Mouse (Mus musculus): Measurements from ENCODE around the gene Trmt10a. TPM values are rescaled to one million over a fixed set of nuclear protein-coding genes. Genes with fewer than 3 reads are reported as not detected.

Gene Trmt10a
- polyA plus RNA-seq, 1 experiment from 2014 or later = 11.8 TPM

DNA sequence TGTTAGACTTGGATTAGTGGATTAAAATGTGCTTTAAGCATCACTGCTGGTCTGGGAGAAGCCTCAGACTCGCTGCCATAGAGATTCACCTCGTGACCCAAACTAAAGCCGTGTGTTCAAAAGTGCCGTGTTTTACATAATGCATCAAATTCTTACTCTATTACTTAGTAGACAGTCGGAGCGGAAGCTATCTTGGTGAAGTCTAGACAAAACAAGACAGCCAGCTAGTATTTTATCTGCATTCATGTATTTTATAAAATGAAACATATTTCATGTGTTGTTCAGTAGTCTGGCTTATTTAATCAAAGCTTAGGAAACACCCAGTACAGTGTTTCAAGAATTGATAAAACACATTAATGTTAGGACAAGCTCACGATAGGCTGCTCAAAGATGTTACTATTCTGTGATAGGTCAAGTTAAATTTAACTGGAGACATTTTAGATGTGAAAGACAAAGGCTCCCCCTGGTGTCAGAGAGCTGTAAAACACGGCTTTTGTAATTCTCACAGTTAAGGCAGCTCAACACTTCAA, 1.5 kb downstream of the Trmt10a start, which contains the start of gene Mttp:
TSS of gene Mttp (minus strand) at position 327 of the 530 bp plus-strand sequence.
- Histone ChIP-seq H3K9me3 (ENCODE audit: low read length) (no peaks in the 10 kb centered on the region), H3K27ac (ENCODE audit: low read length) (peak within 1 kb of the TSS; percentile 100), H3K27me3 (ENCODE audit: insufficient read depth, low read length) (no peaks in the 10 kb centered on the region), H3K4me2 (replicated peaks; ENCODE audit: low read depth, low read length) (peak within 1 kb of the TSS; percentile 91), H3K36me3 (ENCODE audit: insufficient read depth, low read length) (peaks cover 9% of the 10 kb centered on the region; the same call in 1 of the 2 replicates), H3K9ac (replicated peaks; ENCODE audit: low read length) (peak within 1 kb of the TSS; percentile 93), H3K4me1 (ENCODE audit: insufficient read depth, low read length) (peaks cover 4% of the 10 kb centered on the region), H3K4me3 (ENCODE audit: low read length) (peak within 1 kb of the TSS; percentile 67)
- no peak for ATAC-seq (ENCODE audit: low FRiP score, low TSS enrichment)
- WGBS = 2% methylated on average over 8 of the region's 8 CpGs

DNA sequence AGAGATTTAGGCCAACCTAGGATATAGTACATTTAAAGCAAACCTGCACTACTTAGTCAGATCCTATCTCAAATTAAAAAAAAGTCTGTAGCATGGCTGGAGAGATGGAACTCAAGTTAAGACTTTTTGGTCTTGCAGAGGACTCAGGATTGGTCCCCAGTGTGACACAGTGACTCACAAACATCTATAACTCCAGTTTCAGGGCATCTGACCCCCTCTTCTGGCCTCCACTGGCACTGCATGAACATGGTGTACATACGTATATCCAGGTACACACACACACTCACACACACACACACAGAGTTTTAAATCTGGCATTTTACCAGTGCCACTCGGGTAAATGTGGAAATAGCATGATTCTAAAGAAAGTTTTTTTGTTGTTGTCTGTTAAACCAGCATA, 5.6 kb downstream of the Trmt10a start:
- 95% methylated on average over 2 of the region's 2 CpGs for WGBS
- H3K27me3 ChIP-seq (ENCODE audit: insufficient read depth, low read length) = no peaks in the 10 kb centered on the region
- no peaks in the 10 kb centered on the region for H3K9me3 ChIP-seq (ENCODE audit: low read length)
- no peak overlapping the region for H3K27ac ChIP-seq (ENCODE audit: low read length)
- H3K36me3 ChIP-seq (ENCODE audit: insufficient read depth, low read length) = peaks cover 18% of the 10 kb centered on the region
- no peak for ATAC-seq (ENCODE audit: low FRiP score, low TSS enrichment)
- H3K4me3 ChIP-seq (ENCODE audit: low read length) = no peak overlapping the region
- H3K4me2 ChIP-seq (replicated peaks; ENCODE audit: low read depth, low read length) = no peak overlapping the region
- H3K9ac ChIP-seq (replicated peaks; ENCODE audit: low read length) = no peak overlapping the region
- no peaks in the 10 kb centered on the region; the same call in 1 of the 2 replicates for H3K4me1 ChIP-seq (ENCODE audit: insufficient read depth, low read length)

DNA sequence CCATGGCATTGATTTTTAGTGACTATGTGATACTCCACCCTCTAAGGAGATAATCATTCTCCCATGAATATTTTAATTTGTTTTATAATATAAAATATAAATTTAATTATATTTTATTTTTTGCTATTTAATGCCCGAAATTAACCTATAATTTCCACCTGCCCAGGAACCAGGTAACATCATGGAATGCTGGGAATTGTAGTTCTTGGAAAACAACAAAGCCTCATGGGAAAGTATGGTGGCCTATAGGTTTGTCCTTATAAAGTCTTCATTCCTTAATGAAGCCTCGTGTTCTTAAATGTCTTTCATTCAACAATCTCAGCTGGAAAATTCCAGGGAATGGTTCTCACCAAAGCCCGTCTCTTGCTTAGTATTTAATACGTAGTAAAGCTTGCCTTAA, 11.8 kb downstream of the Trmt10a start:
- Histone ChIP-seq H3K36me3 (ENCODE audit: insufficient read depth, low read length) (peaks cover 9% of the 10 kb centered on the region), H3K9me3 (ENCODE audit: low read length) (no peaks in the 10 kb centered on the region), H3K27me3 (ENCODE audit: insufficient read depth, low read length) (no peaks in the 10 kb centered on the region), H3K27ac (ENCODE audit: low read length) (no peak overlapping the region), H3K4me3 (ENCODE audit: low read length) (no peak overlapping the region), H3K4me1 (ENCODE audit: insufficient read depth, low read length) (no peaks in the 10 kb centered on the region), H3K4me2 (replicated peaks; ENCODE audit: low read depth, low read length) (no peak overlapping the region), H3K9ac (replicated peaks; ENCODE audit: low read length) (no peak overlapping the region)
- 90% methylated on average over 4 of the region's 4 CpGs for WGBS
- ATAC-seq (ENCODE audit: low FRiP score, low TSS enrichment) = no peak

DNA sequence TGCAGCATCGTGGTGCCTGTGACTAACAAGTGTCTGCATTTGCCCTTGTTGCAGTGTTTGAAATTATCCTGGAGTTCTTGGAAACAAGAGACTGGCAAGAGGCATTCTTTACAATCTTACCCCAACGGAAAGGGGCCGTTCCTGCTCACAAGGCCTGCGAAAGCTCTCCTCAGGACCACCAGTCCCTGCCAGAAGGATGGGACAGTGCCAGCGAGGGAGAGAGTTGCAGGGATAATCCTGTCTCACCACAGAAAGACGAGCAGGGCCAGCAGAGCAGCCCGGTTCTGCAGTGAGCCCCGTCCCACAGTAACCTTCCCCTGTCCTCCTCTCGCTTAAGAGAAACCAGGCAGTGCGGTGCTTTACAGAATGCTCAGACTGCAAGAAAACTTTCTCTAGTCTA, 13.4 kb downstream of the Trmt10a start:
- WGBS = 53% methylated on average over 10 of the region's 10 CpGs
- H3K9ac ChIP-seq (replicated peaks; ENCODE audit: low read length) = no peak overlapping the region
- H3K9me3 ChIP-seq (ENCODE audit: low read length) = no peaks in the 10 kb centered on the region
- H3K4me2 ChIP-seq (replicated peaks; ENCODE audit: low read depth, low read length) = no peak overlapping the region
- H3K4me3 ChIP-seq (ENCODE audit: low read length) = no peak overlapping the region
- H3K4me1 ChIP-seq (ENCODE audit: insufficient read depth, low read length) = no peaks in the 10 kb centered on the region
- H3K27me3 ChIP-seq (ENCODE audit: insufficient read depth, low read length) = no peaks in the 10 kb centered on the region
- peaks cover 9% of the 10 kb centered on the region for H3K36me3 ChIP-seq (ENCODE audit: insufficient read depth, low read length)
- no peak for ATAC-seq (ENCODE audit: low FRiP score, low TSS enrichment)
- H3K27ac ChIP-seq (ENCODE audit: low read length) = no peak overlapping the region

DNA sequence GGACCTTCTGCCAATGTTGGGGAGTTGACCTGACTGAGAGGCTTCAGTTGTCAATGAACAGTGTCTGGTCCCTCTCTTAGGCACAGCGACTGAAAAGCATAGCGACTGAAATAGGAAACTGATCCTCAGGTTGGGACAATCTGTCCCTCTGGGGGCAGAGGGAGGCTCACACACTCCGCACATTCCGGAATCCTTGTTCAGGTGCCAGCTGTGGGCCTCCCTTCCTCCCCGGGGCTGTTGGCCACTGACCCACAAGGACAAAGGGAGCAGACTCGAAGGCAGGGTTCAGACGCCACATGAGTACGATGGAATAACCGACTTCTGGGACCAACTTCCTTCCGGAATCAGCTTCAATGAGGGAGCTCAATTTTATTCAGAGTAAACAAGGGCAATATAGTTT, 18.4 kb downstream of the Trmt10a start:
- ATAC-seq (ENCODE audit: low FRiP score, low TSS enrichment) = no peak
- WGBS = 77% methylated on average over 10 of the region's 10 CpGs
- Histone ChIP-seq H3K4me1 (ENCODE audit: insufficient read depth, low read length) (no peaks in the 10 kb centered on the region), H3K4me2 (replicated peaks; ENCODE audit: low read depth, low read length) (no peak overlapping the region), H3K4me3 (ENCODE audit: low read length) (no peak overlapping the region), H3K27ac (ENCODE audit: low read length) (no peak overlapping the region), H3K9me3 (ENCODE audit: low read length) (no peaks in the 10 kb centered on the region), H3K27me3 (ENCODE audit: insufficient read depth, low read length) (no peaks in the 10 kb centered on the region), H3K36me3 (ENCODE audit: insufficient read depth, low read length) (no peaks in the 10 kb centered on the region), H3K9ac (replicated peaks; ENCODE audit: low read length) (no peak overlapping the region)

DNA sequence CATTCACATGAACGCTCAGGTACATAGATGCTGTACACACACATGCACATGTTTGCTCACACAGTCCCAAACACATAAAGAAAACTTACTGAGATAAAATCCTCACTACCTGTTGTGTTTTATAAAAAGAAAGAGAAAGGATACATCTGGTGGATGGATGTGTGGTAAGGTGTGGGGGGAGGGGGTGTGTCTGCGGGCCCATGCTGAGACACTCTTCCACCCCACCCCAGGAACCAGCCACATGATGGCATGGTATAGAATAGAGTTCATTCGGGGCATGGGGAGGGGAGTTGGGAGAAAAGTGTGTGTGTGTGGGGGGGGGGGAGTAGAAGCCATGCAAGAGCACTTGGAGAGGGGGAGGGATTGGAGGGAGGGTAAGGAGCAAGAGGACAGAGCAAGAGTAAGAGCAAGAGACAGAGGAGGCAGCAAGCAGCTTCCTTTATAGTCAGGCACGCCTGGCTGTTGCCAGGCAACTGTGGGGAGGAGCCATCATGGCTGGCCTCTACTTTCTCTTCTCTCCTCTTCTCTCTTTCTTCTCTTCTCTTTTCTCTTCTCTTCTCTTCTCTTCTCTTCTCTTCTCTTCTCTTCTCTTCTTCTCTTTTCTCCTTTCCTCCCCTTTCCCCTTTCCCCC, 19.4 kb downstream of the Trmt10a start:
- Histone ChIP-seq H3K4me1 (ENCODE audit: insufficient read depth, low read length) (no peaks in the 10 kb centered on the region), H3K27ac (ENCODE audit: low read length) (no peak overlapping the region), H3K4me3 (ENCODE audit: low read length) (no peak overlapping the region), H3K27me3 (ENCODE audit: insufficient read depth, low read length) (no peaks in the 10 kb centered on the region), H3K36me3 (ENCODE audit: insufficient read depth, low read length) (no peaks in the 10 kb centered on the region), H3K4me2 (replicated peaks; ENCODE audit: low read depth, low read length) (no peak overlapping the region), H3K9me3 (ENCODE audit: low read length) (no peaks in the 10 kb centered on the region), H3K9ac (replicated peaks; ENCODE audit: low read length) (no peak overlapping the region)
- WGBS = 66% methylated on average over 4 of the region's 4 CpGs
- ATAC-seq (ENCODE audit: low FRiP score, low TSS enrichment) = no peak

DNA sequence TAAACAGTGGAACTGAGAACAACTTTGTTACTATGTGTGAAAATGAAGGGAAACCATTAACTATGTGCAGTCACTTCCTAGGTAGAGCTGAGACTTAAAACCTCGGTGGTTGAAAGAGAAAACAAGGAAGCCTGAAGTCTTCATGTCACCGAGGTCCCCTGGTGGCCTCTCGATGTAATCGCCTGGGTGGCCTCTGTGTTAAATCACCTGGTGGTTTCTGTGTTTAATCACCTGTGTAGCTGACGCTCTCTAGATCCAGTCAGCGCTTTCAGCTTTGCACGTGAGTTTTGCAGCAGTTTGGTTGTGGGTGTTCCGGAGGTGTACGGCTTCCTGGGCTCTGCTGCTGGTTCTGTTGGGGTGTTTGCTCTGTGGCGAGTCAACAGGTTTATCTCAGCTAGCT, 30.0 kb downstream of the Trmt10a start:
- H3K4me2 ChIP-seq (replicated peaks; ENCODE audit: low read depth, low read length) = no peak overlapping the region
- H3K9me3 ChIP-seq (ENCODE audit: low read length) = no peaks in the 10 kb centered on the region
- H3K4me1 ChIP-seq (ENCODE audit: insufficient read depth, low read length) = peaks cover 17% of the 10 kb centered on the region
- ATAC-seq (ENCODE audit: low FRiP score, low TSS enrichment) = no peak
- no peak overlapping the region for H3K9ac ChIP-seq (replicated peaks; ENCODE audit: low read length)
- H3K36me3 ChIP-seq (ENCODE audit: insufficient read depth, low read length) = no peaks in the 10 kb centered on the region
- no peak overlapping the region for H3K27ac ChIP-seq (ENCODE audit: low read length)
- no peak overlapping the region for H3K4me3 ChIP-seq (ENCODE audit: low read length)
- 76% methylated on average over 10 of the region's 10 CpGs for WGBS
- no peaks in the 10 kb centered on the region for H3K27me3 ChIP-seq (ENCODE audit: insufficient read depth, low read length)

DNA sequence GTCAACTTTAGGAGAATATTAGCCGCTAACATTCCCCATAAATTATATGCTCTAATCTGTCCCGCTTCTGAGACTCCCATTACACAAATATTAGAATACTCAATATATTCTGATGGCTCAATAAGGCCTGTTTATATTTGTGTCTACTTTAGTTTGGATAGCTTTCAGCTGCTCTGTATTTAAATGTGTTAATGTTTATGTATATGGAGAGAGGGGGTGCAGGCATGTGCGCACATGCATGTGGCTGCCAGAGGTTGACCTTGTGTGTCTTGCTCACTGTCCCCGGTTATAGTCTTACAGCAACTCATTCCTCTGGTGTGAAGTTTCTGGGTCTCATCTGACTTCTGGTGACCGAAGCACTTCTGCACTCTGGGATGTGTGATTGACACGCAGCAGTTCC, 32.3 kb downstream of the Trmt10a start:
- WGBS = 58% methylated on average over 6 of the region's 6 CpGs
- H3K36me3 ChIP-seq (ENCODE audit: insufficient read depth, low read length) = no peaks in the 10 kb centered on the region
- peaks cover 17% of the 10 kb centered on the region for H3K4me1 ChIP-seq (ENCODE audit: insufficient read depth, low read length)
- H3K9me3 ChIP-seq (ENCODE audit: low read length) = no peaks in the 10 kb centered on the region
- peak; percentile 61; the same call in 1 of the 2 replicates for ATAC-seq (ENCODE audit: low FRiP score, low TSS enrichment)
- no peaks in the 10 kb centered on the region for H3K27me3 ChIP-seq (ENCODE audit: insufficient read depth, low read length)
- H3K9ac ChIP-seq (replicated peaks; ENCODE audit: low read length) = no peak overlapping the region
- H3K4me3 ChIP-seq (ENCODE audit: low read length) = no peak overlapping the region
- peak overlapping the region; percentile 12; the same call in 1 of the 2 replicates for H3K4me2 ChIP-seq (replicated peaks; ENCODE audit: low read depth, low read length)
- peak overlapping the region; percentile 50; the same call in 1 of the 2 replicates for H3K27ac ChIP-seq (ENCODE audit: low read length)

DNA sequence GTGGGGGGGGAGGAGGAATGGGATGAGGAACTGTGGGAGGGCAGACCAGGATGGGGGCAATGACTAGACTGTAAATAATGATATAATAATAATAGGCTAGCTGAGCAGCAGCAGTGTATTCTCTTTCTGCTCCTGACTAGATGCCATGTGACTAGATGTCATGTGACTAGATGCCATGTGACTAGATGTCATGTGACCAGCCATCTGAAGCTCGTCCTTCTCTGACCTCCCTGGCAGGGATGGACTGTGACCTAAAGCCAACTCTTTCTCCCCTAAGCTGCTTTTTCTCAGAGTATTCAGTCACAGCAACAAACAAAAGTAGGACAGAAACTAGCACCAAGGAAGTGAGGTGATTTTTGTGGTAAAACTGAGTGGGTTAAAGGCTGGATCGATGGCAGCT, 38.8 kb downstream of the Trmt10a start:
- Histone ChIP-seq H3K36me3 (ENCODE audit: insufficient read depth, low read length) (no peaks in the 10 kb centered on the region), H3K4me2 (replicated peaks; ENCODE audit: low read depth, low read length) (no peak overlapping the region), H3K27ac (ENCODE audit: low read length) (no peak overlapping the region), H3K9me3 (ENCODE audit: low read length) (no peaks in the 10 kb centered on the region), H3K4me3 (ENCODE audit: low read length) (no peak overlapping the region), H3K4me1 (ENCODE audit: insufficient read depth, low read length) (no peaks in the 10 kb centered on the region), H3K9ac (replicated peaks; ENCODE audit: low read length) (no peak overlapping the region), H3K27me3 (ENCODE audit: insufficient read depth, low read length) (no peaks in the 10 kb centered on the region)
- no peak for ATAC-seq (ENCODE audit: low FRiP score, low TSS enrichment)
- 88% methylated on average over 2 of the region's 2 CpGs for WGBS

DNA sequence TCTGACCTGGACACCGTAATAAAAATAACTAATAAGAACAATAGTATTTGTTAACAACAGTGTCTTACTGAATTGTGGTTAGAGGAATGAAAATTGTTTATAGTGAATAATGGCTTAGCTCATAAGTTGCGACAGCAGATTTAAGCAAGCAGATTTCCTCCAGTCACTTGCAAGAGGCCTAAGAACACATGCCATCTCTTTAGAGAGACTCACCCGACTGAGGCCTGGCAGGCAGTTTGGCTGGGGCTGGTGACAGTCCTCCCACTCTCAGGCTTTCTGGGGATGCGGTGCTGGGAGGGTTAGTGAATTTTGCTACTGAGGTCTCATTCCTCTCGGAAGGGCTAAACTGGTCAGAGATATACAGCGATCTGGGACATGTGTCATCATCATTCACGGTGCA, 40.1 kb downstream of the Trmt10a start:
- H3K4me2 ChIP-seq (replicated peaks; ENCODE audit: low read depth, low read length) = no peak overlapping the region
- 76% methylated on average over 7 of the region's 7 CpGs for WGBS
- H3K27ac ChIP-seq (ENCODE audit: low read length) = no peak overlapping the region
- H3K36me3 ChIP-seq (ENCODE audit: insufficient read depth, low read length) = no peaks in the 10 kb centered on the region
- H3K9me3 ChIP-seq (ENCODE audit: low read length) = no peaks in the 10 kb centered on the region
- no peaks in the 10 kb centered on the region for H3K4me1 ChIP-seq (ENCODE audit: insufficient read depth, low read length)
- no peaks in the 10 kb centered on the region for H3K27me3 ChIP-seq (ENCODE audit: insufficient read depth, low read length)
- no peak overlapping the region for H3K4me3 ChIP-seq (ENCODE audit: low read length)
- ATAC-seq (ENCODE audit: low FRiP score, low TSS enrichment) = no peak
- H3K9ac ChIP-seq (replicated peaks; ENCODE audit: low read length) = no peak overlapping the region
